Mouse (Mus musculus): Measurements from ENCODE around the gene 9530068E07Rik. TPM values are rescaled to one million over a fixed set of nuclear protein-coding genes. Genes with fewer than 3 reads are reported as not detected.

The 9530068E07Rik gene
- total and polyA plus RNA-seq, 3 experiments: 102 to 153 (median 128) TPM

GRCm38 (mm10) chr11:52433797-52434195, 37.6 kb downstream of the 9530068E07Rik start:
- in situ Hi-C loops (cut with MboI; ENCODE audit: low pct_ligation_motif_present, low pct_unique_long_range_greater_than_20kb, low sequenced_read_pairs) (no loop called here), dilution Hi-C loops (cut with MboI; ENCODE audit: extremely low pct_ligation_motif_present, extremely low pct_unique_long_range_greater_than_20kb, low sequenced_read_pairs) (no loop called here)
- DNase-seq (ENCODE audit: extremely low read depth): no peak
- Histone ChIP-seq H3K4me3 (replicated peaks in 1 of 3; ENCODE audit: low read depth in 2 of 3, low read length in 2 of 3, poor library complexity in 1 of 3) (no peak overlapping the region), H3K9ac (ENCODE audit: insufficient read depth, low read depth) (no peak overlapping the region), H3K27ac (ENCODE audit: insufficient read depth, low read depth) (no peak overlapping the region), H3K79me2 (replicated peaks; ENCODE audit: control insufficient read depth, extremely low read depth, insufficient read depth, poor library complexity, severe bottlenecking) (no peaks in the 10 kb centered on the region), H3K4me2 (ENCODE audit: insufficient read depth, low read depth, poor library complexity, severe bottlenecking) (no peak overlapping the region), H3K27me3 (replicated peaks) (peaks cover 92% of the 10 kb centered on the region), H3K36me3 (replicated peaks in 1 of 2; ENCODE audit: control insufficient read depth in 1 of 2, insufficient read depth in 1 of 2, low read length in 1 of 2) (no peaks in the 10 kb centered on the region), H3K4me1 (ENCODE audit: control insufficient read depth in 1 of 2, insufficient read depth in 2 of 2) (0 out of 4 replicates have a peak, but pooled peaks cover 0 to 3% of the 10 kb centered on the region in 2 experiments), H3K9me3 (replicated peaks; ENCODE audit: low read length) (peaks cover 10% of the 10 kb centered on the region)
- TF ChIP-seq IRF4 (IDR thresholded peaks at IDR 0.05; ENCODE audit: low read depth, low read length) (no peak), USF2 (conservative IDR thresholded peaks at IDR 0.05; ENCODE audit: low read depth, low read length) (no peak), POLR2AphosphoS2 (IDR thresholded peaks at IDR 0.05; ENCODE audit: low read depth, low read length) (no peak), ETS1 (conservative IDR thresholded peaks at IDR 0.05; ENCODE audit: low read depth, low read length) (no peak), SMC3 (IDR thresholded peaks at IDR 0.05; ENCODE audit: low read depth, low read length) (no peak), RAD21 (IDR thresholded peaks at IDR 0.05; ENCODE audit: low read depth, low read length) (no peak), KAT2A (IDR thresholded peaks at IDR 0.05; ENCODE audit: insufficient replicate concordance, low read length) (no peak), E2F4 (IDR thresholded peaks at IDR 0.05; ENCODE audit: insufficient replicate concordance, low read depth, low read length) (no peak), ZNF384 (IDR thresholded peaks at IDR 0.05; ENCODE audit: low read depth, low read length) (no peak), HCFC1 (IDR thresholded peaks at IDR 0.05; ENCODE audit: low read depth, low read length) (no peak), JUND (conservative IDR thresholded peaks at IDR 0.05; ENCODE audit: low read depth, low read length) (no peak), GABPA (IDR thresholded peaks at IDR 0.05; ENCODE audit: insufficient replicate concordance, low read depth, low read length) (no peak), POLR2A (IDR thresholded peaks at IDR 0.05; ENCODE audit: low read depth, low read length) (no peak), ZC3H11A (IDR thresholded peaks at IDR 0.05; ENCODE audit: low read depth, low read length) (no peak), TCF12 (IDR thresholded peaks at IDR 0.05; ENCODE audit: low read depth, low read length) (no peak), NELFE (IDR thresholded peaks at IDR 0.05; ENCODE audit: low read depth, low read length) (no peak), UBTF (IDR thresholded peaks at IDR 0.05; ENCODE audit: low read depth, low read length) (no peak), BHLHE40 (IDR thresholded peaks at IDR 0.05; ENCODE audit: low read depth, low read length) (no peak)

- DNase-seq (ENCODE audit: extremely low read depth): no peak
- TF ChIP-seq POLR2AphosphoS2 (IDR thresholded peaks at IDR 0.05; ENCODE audit: low read depth, low read length): no peak
- TF ChIP-seq E2F4 (IDR thresholded peaks at IDR 0.05; ENCODE audit: insufficient replicate concordance, low read depth, low read length): no peak
- no peak for TF ChIP-seq JUND (conservative IDR thresholded peaks at IDR 0.05; ENCODE audit: low read depth, low read length)
- TF ChIP-seq IRF4 (IDR thresholded peaks at IDR 0.05; ENCODE audit: low read depth, low read length): no peak
- TF ChIP-seq KAT2A (IDR thresholded peaks at IDR 0.05; ENCODE audit: insufficient replicate concordance, low read length): no peak
- no peak for TF ChIP-seq MAZ (IDR thresholded peaks at IDR 0.05; ENCODE audit: low read depth, low read length)
- TF ChIP-seq SIN3A (IDR thresholded peaks at IDR 0.05; ENCODE audit: low read length): no peak
- TF ChIP-seq POLR2A (IDR thresholded peaks at IDR 0.05; ENCODE audit: low read depth, low read length): no peak
- H3K79me2 ChIP-seq (replicated peaks; ENCODE audit: control insufficient read depth, extremely low read depth, insufficient read depth, poor library complexity, severe bottlenecking): no peaks in the 10 kb centered on the region
- in situ Hi-C loops (cut with MboI; ENCODE audit: low pct_ligation_motif_present, low pct_unique_long_range_greater_than_20kb, low sequenced_read_pairs) (no loop called here), dilution Hi-C loops (cut with MboI; ENCODE audit: extremely low pct_ligation_motif_present, extremely low pct_unique_long_range_greater_than_20kb, low sequenced_read_pairs) (no loop called here)
- no peak overlapping the region for H3K4me2 ChIP-seq (ENCODE audit: insufficient read depth, low read depth, poor library complexity, severe bottlenecking)
- no peaks in the 10 kb centered on the region for H3K4me1 ChIP-seq (ENCODE audit: control insufficient read depth in 1 of 2, insufficient read depth in 2 of 2)
- peaks cover 92% of the 10 kb centered on the region for H3K27me3 ChIP-seq (replicated peaks)
- H3K27ac ChIP-seq (ENCODE audit: insufficient read depth, low read depth): no peak overlapping the region
- H3K36me3 ChIP-seq (replicated peaks in 1 of 2; ENCODE audit: control insufficient read depth in 1 of 2, insufficient read depth in 1 of 2, low read length in 1 of 2): no peaks in the 10 kb centered on the region
- H3K4me3 ChIP-seq (replicated peaks in 1 of 3; ENCODE audit: low read depth in 2 of 3, low read length in 2 of 3, poor library complexity in 1 of 3): no peak overlapping the region
- H3K9me3 ChIP-seq (replicated peaks; ENCODE audit: low read length): peaks cover 14% of the 10 kb centered on the region
- no peak overlapping the region for H3K9ac ChIP-seq (ENCODE audit: insufficient read depth, low read depth)
Observed at GRCm38 (mm10) chr11:52435466-52435865, 39.2 kb downstream of the 9530068E07Rik start.
